Mouse (Mus musculus): ENCODE measurements around the gene Myd88. TPM values are rescaled to one million over a fixed set of nuclear protein-coding genes. Genes with fewer than 3 reads are reported as not detected.

The Myd88 gene
- polyA plus RNA-seq, 1 experiment from 2014 or later = 9.2 TPM

DNA sequence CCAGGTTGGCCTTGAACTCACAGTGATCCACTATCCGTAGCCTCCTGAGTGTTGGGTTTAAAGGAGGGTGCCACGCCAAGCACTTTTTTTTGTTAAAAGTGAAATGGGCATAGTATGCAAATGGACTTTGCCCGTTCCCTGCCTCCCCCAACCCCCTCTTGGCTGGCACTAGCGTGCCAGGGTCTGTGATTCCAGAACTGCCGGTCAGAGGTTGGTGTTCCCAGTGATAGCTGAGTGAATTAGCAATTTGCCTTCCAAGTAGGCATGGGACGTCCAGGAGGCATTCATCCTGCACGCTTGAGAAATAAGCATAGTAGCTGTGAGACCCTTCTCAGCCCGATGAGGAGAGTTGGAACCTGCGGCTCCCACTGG is 16.8 kb upstream of the Myd88 start:
- H3K9me3 ChIP-seq (replicated peaks) = no peaks in the 10 kb centered on the region
- 48% methylated on average over 9 of the region's 9 CpGs for WGBS
- H3K36me3 ChIP-seq = peaks cover 24% of the 10 kb centered on the region
- DNase-seq (ENCODE audit: low spot score) = peak; percentile 37
- H3K4me3 ChIP-seq = peak overlapping the region; percentile 87
- H3K27me3 ChIP-seq (ENCODE audit: low read depth, poor library complexity, severe bottlenecking) = no peaks in the 10 kb centered on the region
- 0 out of 2 replicates have a peak overlapping the region, but pooled peaks have one; percentile 87 for H3K27ac ChIP-seq
- peaks cover 13% of the 10 kb centered on the region; the same call in 1 of the 2 replicates for H3K4me1 ChIP-seq

DNA sequence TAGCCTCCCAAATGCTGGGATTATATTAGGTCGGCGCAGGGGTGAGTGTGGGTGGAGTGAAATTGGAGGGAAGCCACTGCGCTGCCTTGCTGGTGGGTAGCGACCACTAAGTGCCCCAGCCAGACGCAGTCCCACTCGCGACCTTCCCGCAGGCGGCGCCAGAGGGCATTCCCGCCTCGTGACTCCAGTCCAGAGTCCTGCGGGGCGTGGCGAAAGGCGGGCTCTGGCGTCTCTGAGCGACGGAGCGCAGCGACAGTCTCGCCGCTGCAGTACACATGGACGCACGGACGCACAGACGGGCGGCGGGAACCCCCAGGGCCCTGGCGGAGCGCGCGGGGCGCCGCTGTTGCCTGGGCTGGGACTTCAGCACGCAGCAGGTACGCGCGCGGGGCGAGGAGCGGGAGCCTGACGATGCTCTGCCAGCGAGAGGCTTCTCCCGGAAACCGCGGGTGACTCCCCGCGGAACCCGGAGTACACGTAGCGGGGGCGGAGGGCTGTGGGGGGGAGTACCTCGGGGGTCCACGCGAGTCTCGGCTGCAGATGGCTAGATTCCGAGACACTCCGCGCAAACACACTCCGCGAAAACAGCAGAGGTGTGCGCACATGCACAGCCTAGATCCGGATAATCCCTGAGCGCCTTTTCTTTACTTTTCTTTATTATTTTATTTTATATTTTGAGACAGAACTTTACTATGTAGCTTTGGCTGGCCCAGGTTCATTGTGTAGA is 16.3 kb upstream of the Myd88 start, which contains the start of gene Xylb:
Gene Xylb, plus strand, starts transcription at position 51 of the 727 bp plus-strand sequence.
- WGBS = 3% methylated on average over 65 of the region's 65 CpGs
- peak within 1 kb of the TSS; percentile 87 for H3K27ac ChIP-seq
- H3K4me1 ChIP-seq = peaks cover 13% of the 10 kb centered on the region; the same call in 1 of the 2 replicates

DNA sequence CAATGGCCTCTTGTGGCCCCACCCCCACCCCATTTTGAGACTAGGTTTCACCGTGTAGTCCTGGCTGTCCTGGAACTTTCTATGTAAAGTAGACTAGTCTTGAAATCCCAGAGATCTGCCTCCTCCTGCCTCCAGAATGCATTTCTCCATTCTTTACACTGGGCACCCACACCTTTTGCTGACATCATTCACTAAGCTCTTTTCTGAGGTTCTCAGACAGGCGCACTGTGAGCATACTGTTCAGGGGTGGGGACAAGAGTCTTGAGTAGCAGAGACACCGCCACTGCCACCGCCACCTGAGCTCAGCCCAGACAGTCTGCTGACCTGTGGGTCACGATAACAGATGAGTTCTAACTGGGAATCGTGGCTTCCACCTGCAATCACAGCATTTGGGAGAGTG is 14.7 kb upstream of the Myd88 start:
- Histone ChIP-seq H3K36me3 (peaks cover 12% of the 10 kb centered on the region), H3K4me1 (peaks cover 13% of the 10 kb centered on the region; the same call in 1 of the 2 replicates), H3K9me3 (replicated peaks) (no peaks in the 10 kb centered on the region), H3K27me3 (ENCODE audit: low read depth, poor library complexity, severe bottlenecking) (no peaks in the 10 kb centered on the region), H3K27ac (no peak overlapping the region), H3K4me3 (no peak overlapping the region)
- no peak for DNase-seq (ENCODE audit: low spot score)
- WGBS = 79% methylated on average over 6 of the region's 6 CpGs

More for the DNA sequence above, 16.3 kb upstream of the Myd88 start, which contains the start of gene Xylb:
- no peaks in the 10 kb centered on the region for H3K27me3 ChIP-seq (ENCODE audit: low read depth, poor library complexity, severe bottlenecking)
- H3K9me3 ChIP-seq (replicated peaks) = no peaks in the 10 kb centered on the region
- peak; percentile 92 for DNase-seq (ENCODE audit: low spot score)
- H3K36me3 ChIP-seq = peaks cover 18% of the 10 kb centered on the region
- peak within 1 kb of the TSS; percentile 87 for H3K4me3 ChIP-seq

DNA sequence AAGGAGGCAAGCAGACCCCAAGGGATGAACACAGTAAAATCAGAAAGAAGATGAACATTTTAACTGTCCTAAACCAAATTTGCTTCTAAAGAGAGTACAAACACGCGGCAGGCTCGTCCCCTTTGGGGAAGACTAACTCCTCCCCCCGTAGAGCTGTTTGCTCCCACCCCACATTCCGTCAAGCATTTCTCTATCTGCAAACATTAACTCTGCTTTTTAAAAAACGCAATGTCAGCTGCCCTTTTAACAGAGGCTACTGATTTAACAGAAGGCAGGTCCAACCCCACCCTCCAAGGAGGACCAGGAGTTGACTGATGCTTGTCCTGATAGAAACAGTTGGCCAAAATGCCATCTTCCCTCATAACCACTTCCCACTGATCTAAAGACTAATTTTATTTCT is 12.7 kb upstream of the Myd88 start:
- WGBS = 85% methylated on average over 6 of the region's 6 CpGs
- no peaks in the 10 kb centered on the region for H3K27me3 ChIP-seq (ENCODE audit: low read depth, poor library complexity, severe bottlenecking)
- peaks cover 25% of the 10 kb centered on the region for H3K36me3 ChIP-seq
- H3K27ac ChIP-seq = no peak overlapping the region
- H3K4me3 ChIP-seq = no peak overlapping the region
- no peak for DNase-seq (ENCODE audit: low spot score)
- no peaks in the 10 kb centered on the region for H3K9me3 ChIP-seq (replicated peaks)
- H3K4me1 ChIP-seq = peaks cover 13% of the 10 kb centered on the region; the same call in 1 of the 2 replicates

DNA sequence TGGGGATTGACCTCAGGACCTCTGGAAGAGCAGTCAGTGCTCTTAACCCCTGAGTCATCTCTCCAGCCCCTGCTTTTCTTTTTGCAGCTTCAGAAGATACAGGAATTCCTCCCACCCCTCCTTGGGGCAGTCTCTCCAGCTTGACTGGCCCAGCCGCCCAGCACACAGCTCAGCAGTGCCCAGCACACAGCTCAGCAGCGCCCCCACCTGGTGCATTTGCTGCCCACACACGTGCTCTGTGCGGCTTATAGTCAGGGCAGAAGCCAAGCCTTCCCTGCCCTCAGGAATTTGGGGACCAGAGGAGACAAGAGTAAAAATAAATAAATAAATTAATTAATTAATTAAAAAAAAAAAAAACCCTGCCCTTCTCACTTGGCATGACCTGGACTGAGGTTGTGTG is 10.8 kb upstream of the Myd88 start:
- Histone ChIP-seq H3K9me3 (replicated peaks) (no peaks in the 10 kb centered on the region), H3K27ac (no peak overlapping the region), H3K4me1 (no peaks in the 10 kb centered on the region), H3K36me3 (peaks cover 42% of the 10 kb centered on the region), H3K4me3 (no peak overlapping the region), H3K27me3 (ENCODE audit: low read depth, poor library complexity, severe bottlenecking) (no peaks in the 10 kb centered on the region)
- 19% methylated on average over 4 of the region's 4 CpGs for WGBS
- DNase-seq (ENCODE audit: low spot score) = peak; percentile 82

DNA sequence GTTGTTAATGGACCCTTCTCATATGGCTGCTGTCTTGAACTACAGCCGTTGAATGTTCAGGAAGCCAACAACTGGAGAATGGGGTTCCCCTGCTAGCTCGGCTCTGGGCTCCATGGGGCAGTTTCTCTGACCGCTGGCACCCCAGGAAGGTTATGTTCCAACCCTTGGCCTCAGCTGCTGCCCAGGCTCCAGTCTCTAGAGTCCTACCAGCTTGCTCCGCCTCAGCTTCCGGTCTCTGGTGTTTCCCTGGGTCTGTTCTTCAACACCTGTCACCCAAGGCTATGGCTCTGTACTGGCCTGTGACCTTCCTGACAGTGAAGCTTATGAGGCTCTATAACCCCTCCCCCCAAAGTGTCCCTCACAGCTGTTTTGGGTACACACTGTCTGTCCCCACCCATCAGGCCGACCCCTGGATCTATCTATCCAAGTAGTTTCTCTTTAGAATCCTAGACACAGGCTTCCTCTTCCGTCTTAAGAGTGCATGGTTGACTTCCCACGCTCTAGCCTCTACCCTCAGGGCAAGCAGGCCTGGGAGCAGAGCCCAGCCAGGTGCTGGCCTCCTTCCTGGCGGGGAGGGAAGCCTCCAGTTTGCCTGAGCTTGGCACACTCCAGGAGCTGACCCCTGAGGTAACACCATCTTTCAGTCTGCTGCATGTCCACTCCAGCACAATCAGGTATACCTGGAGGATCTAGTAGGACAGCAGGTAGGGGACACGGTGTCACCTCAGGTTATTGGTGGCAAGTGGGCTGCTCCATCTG is 9.9 kb upstream of the Myd88 start:
- 90% methylated on average over 10 of the region's 10 CpGs for WGBS
- Histone ChIP-seq H3K36me3 (peaks cover 51% of the 10 kb centered on the region), H3K27me3 (ENCODE audit: low read depth, poor library complexity, severe bottlenecking) (no peaks in the 10 kb centered on the region), H3K4me3 (no peak overlapping the region), H3K4me1 (no peaks in the 10 kb centered on the region), H3K27ac (no peak overlapping the region), H3K9me3 (replicated peaks) (no peaks in the 10 kb centered on the region)
- DNase-seq (ENCODE audit: low spot score) = no peak

DNA sequence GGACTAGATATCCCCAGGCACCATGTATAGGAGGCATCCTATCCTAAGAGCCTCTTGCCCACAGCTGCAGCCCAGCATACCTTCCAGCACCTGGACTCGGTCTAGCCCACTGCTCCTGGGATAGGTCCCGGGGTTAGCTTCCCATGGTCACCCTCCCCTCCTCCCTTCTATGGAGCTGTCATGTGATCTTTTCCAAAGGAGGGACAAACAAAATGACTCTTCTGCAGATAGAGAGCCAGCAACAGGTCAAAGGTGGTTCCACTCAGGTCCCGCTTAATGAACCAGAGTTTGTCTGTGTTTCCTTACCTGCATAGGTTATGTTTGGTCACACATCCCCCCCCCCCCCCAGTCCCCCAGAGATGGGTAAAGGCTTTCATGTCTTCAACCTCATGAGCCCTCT is 9.3 kb upstream of the Myd88 start:
- Histone ChIP-seq H3K36me3 (peaks cover 57% of the 10 kb centered on the region), H3K4me1 (no peaks in the 10 kb centered on the region), H3K27me3 (ENCODE audit: low read depth, poor library complexity, severe bottlenecking) (no peaks in the 10 kb centered on the region), H3K9me3 (replicated peaks) (no peaks in the 10 kb centered on the region), H3K27ac (no peak overlapping the region), H3K4me3 (no peak overlapping the region)
- DNase-seq (ENCODE audit: low spot score) = no peak
- WGBS = 92% methylated on average over 3 of the region's 3 CpGs

DNA sequence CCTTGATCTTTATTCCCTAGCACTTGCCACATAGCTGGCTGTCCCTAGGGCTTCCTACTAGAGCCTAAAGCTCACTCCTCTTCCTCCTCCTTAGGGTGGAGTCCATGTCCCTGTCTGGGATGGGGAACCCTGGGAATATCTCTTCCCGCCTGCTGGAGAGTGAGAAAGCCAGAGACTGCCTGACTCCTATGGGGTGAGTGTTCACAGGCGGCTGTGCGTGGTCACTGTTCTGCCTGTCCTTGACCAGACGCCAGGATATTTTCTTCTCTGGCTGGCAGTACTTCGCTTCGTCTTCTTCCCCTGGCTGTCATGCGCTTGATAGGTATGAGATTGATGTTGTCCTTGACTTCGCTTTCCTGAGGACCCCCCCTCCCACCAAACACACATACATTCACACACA is 5.2 kb upstream of the Myd88 start:
- Histone ChIP-seq H3K27me3 (ENCODE audit: low read depth, poor library complexity, severe bottlenecking) (no peaks in the 10 kb centered on the region), H3K36me3 (peaks cover 86% of the 10 kb centered on the region), H3K4me3 (no peak overlapping the region), H3K4me1 (peaks cover 15% of the 10 kb centered on the region), H3K27ac (no peak overlapping the region), H3K9me3 (replicated peaks) (no peaks in the 10 kb centered on the region)
- WGBS = 94% methylated on average over 8 of the region's 8 CpGs
- DNase-seq (ENCODE audit: low spot score) = no peak

DNA sequence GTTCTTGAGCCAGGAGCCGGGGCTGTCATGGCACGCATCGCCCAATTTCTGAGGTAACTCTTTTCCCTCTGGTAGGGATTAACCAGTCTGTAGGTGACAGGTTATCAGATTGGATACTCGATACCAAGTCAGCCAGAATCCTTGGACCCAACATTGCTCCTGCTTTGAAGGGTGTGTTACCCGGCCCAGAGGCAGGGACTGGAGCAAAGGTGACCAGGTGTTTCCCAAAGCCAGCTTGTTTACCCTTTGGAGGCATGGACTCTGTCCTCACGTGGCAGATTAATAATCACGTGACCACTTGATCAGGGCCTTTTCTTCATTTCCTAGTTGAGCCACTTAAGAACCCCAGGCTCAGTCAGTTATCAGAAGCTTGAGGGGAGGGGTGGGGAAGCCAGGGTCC is 1.5 kb upstream of the Myd88 start:
- H3K36me3 ChIP-seq = peaks cover 52% of the 10 kb centered on the region
- H3K9me3 ChIP-seq (replicated peaks) = no peaks in the 10 kb centered on the region
- no peak overlapping the region for H3K27ac ChIP-seq
- 0 out of 2 replicates have a peak overlapping the region, but pooled peaks have one; percentile 78 for H3K4me3 ChIP-seq
- H3K4me1 ChIP-seq = peaks cover 31% of the 10 kb centered on the region
- DNase-seq (ENCODE audit: low spot score) = no peak
- peaks cover 13% of the 10 kb centered on the region for H3K27me3 ChIP-seq (ENCODE audit: low read depth, poor library complexity, severe bottlenecking)
- WGBS = 89% methylated on average over 7 of the region's 7 CpGs

DNA sequence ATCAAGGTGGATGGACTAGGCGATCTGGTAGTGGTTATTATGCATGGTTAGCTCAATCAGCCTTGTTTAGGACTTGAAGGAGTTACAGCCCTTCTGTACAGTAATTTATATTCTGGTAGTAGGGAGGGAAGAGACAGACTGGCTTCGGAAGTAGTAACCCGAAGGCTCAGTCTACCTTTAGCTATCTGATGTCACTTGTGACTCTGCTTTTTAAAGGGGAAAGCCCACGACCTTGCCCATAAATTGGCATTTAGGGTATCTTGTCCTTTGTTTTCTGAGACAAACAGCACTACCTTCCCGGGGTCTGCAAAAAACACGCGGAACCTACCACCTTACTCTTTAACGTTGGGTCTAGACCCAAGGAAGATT is 1.0 kb downstream of the Myd88 start:
- 5% methylated on average over 8 of the region's 8 CpGs for WGBS
- Histone ChIP-seq H3K27ac (peak overlapping the region; percentile 89), H3K27me3 (ENCODE audit: low read depth, poor library complexity, severe bottlenecking) (peaks cover 13% of the 10 kb centered on the region), H3K4me3 (peak overlapping the region; percentile 78), H3K9me3 (replicated peaks) (no peaks in the 10 kb centered on the region), H3K4me1 (peaks cover 31% of the 10 kb centered on the region), H3K36me3 (peaks cover 27% of the 10 kb centered on the region)
- no peak for DNase-seq (ENCODE audit: low spot score)

DNA sequence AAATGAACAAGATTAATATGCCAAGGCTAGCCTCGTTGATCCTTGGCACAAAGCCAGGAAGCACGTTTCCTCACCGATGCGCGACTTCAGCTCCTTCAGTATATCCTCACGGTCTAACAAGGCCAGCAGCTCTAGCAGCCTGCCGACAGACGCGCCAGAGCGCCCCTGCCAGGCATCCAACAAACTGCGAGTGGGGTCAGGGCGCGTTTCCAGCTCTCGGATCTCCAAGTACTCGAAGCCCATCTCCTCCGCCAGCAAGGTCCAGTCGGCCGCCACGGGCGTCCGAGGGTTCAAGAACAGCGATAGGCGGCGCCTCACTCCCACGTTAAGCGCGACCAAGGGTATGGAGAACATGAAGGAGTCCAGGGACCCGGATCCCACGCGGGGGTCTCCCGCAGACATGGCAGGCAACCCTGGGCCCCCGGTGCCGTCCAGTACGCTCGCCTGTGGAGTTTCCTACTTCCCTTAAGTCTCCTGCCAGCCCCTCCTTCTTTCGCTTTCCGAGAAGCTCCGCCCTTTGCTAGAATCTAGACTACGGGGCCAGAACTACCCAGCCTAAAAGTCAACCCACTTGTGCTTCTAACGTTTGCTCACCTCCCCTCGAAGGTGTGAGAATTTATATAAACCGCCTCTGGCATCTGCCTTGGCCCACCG is 1.5 kb downstream of the Myd88 start, which contains the start of gene Acaa1a:
Gene Acaa1a, plus strand, starts transcription at position 119 of the 654 bp plus-strand sequence.
- peaks cover 13% of the 10 kb centered on the region for H3K27me3 ChIP-seq (ENCODE audit: low read depth, poor library complexity, severe bottlenecking)
- H3K27ac ChIP-seq = peak within 1 kb of the TSS; percentile 89
- H3K36me3 ChIP-seq = peaks cover 21% of the 10 kb centered on the region
- H3K4me1 ChIP-seq = peaks cover 31% of the 10 kb centered on the region
- no peaks in the 10 kb centered on the region for H3K9me3 ChIP-seq (replicated peaks)
- H3K4me3 ChIP-seq = peak within 1 kb of the TSS; percentile 78
- 2% methylated on average over 43 of the region's 43 CpGs for WGBS
- peak; percentile 69 for DNase-seq (ENCODE audit: low spot score)

DNA sequence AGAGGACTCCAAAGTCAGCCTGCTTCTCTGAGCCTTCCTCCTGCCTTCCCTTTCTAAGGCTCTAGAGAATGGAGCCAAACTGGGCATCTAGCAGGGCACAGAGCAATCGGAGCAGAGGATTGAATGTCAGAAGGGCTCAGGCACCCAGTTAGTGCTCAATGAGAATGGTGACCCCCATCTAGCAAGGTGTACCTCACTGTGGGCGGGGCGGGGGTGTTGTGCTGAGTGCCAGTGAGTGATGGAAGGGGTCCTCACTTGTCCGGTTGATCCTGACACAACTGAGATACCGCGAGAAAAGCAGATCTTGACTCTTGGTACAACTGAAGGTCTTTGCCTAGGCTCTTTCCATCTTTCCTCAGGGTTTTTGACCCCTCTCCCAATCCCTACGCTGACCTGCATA is 2.1 kb downstream of the Myd88 start:
- DNase-seq (ENCODE audit: low spot score) = no peak
- Histone ChIP-seq H3K27ac (0 out of 2 replicates have a peak overlapping the region, but pooled peaks have one; percentile 79), H3K4me3 (peak overlapping the region; percentile 78), H3K36me3 (peaks cover 16% of the 10 kb centered on the region), H3K27me3 (ENCODE audit: low read depth, poor library complexity, severe bottlenecking) (peaks cover 13% of the 10 kb centered on the region), H3K4me1 (peaks cover 31% of the 10 kb centered on the region), H3K9me3 (replicated peaks) (no peaks in the 10 kb centered on the region)
- WGBS = 58% methylated on average over 7 of the region's 7 CpGs

Data from limb, embryonic 10.5 days (tissue).